Mouse (Mus musculus): ENCODE data around the gene Lrp2.

GRCm38 (mm10) chr2:69613237-69613636, 27.4 kb upstream of the Lrp2 start:
- TF ChIP-seq CTCF (IDR thresholded peaks at IDR 0.05; ENCODE audit: extremely low read depth, insufficient read depth, insufficient read length, insufficient replicate concordance) (no peak), POLR2A (IDR thresholded peaks at IDR 0.05; ENCODE audit: low read depth, low read length) (no peak)
